Mouse (Mus musculus): Measurements from ENCODE around the gene Acmsd. TPM values are rescaled to one million over a fixed set of nuclear protein-coding genes. Genes with fewer than 3 reads are reported as not detected.

Gene Acmsd
- total RNA-seq, 1 experiment: 0.09 TPM

DNA sequence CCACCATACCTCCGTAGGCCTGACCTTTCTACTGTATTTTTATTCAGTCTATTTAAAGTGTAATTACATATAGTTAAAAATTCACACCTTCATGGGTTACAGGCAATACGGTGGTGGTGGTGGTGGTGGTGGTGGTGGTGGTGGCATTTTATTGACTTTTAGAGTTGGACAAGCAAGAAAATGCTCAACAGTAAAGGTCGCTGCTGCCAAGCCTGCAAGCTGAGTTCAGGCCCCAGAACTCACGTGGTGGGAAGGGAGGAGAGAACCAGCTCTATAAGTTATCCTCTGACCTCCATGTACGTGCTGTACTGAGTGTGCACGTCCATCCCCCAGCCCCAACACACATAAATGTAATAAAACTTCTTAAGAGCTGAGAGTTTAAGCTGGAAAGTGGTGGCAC, 87.2 kb downstream of the Acmsd start:
- H3K4me1 ChIP-seq (ENCODE audit: control insufficient read depth in 2 of 2, insufficient read depth in 2 of 2, low read length in 2 of 2, poor library complexity in 1 of 2): no peaks in the 10 kb centered on the region
- H3K9ac ChIP-seq (ENCODE audit: insufficient read depth, low read depth, low read length, poor library complexity, severe bottlenecking): no peak overlapping the region
- in situ Hi-C loops (cut with MboI; ENCODE audit: low sequenced_read_pairs in 2 of 2, unreplicated experiment in 2 of 2): no loop called here
- H3K4me3 ChIP-seq (ENCODE audit: insufficient read depth in 1 of 2, low read depth in 1 of 2, low read length in 2 of 2, poor library complexity in 1 of 2, severe bottlenecking in 1 of 2): no peak overlapping the region
- TF ChIP-seq MAFK (IDR thresholded peaks at IDR 0.05; ENCODE audit: insufficient read depth, low read depth, low read length) (no peak), ZC3H11A (IDR thresholded peaks at IDR 0.05; ENCODE audit: borderline replicate concordance, low read depth, low read length) (no peak)
- DNase-seq (ENCODE audit: low read depth, low spot score): no peak
- H3K9me3 ChIP-seq (ENCODE audit: control insufficient read depth, insufficient read depth, low read depth, low read length): no peaks in the 10 kb centered on the region
- H3K27ac ChIP-seq (ENCODE audit: insufficient read depth, low read depth, low read length, poor library complexity, severe bottlenecking): no peak overlapping the region
- H3K36me3 ChIP-seq (ENCODE audit: control insufficient read depth, insufficient read depth, low read length, poor library complexity, severe bottlenecking): no peaks in the 10 kb centered on the region

Other genes with a start within 250 kb of the Acmsd start
- gene Tmem163, start 49.9 kb upstream of the Acmsd start, total RNA-seq (2012; rRNA removed): 0.18 and 0.74 TPM in 2 replicates
- 56.6 and 70.3 TPM in 2 replicates for gene Ccnt2, start 44.8 kb downstream of the Acmsd start, total RNA-seq (2012; rRNA removed)
- gene Map3k19, start 125.6 kb downstream of the Acmsd start, total RNA-seq (2012; rRNA removed): not detected in 2 replicates
- 24.6 and 25.8 TPM in 2 replicates for gene Rab3gap1, start 139.4 kb downstream of the Acmsd start, total RNA-seq (2012; rRNA removed)